Mouse (Mus musculus) adrenal gland, postnatal 4 days (tissue): ENCODE data around the gene Zcchc7. TPM values are rescaled to one million over a fixed set of nuclear protein-coding genes. Genes with fewer than 3 reads are reported as not detected.
A peak's percentile ranks its signal among the peaks of the same experiment; 100 is the strongest.

Experiments used
- DNase-seq, 2 experiments: peaks; one replicate each; pipeline ENCODE4 v3.0.0; 2021 to 2022; ENCODE audit warnings: low spot score in 2 of 2, mixed read lengths in 2 of 2
- total RNA-seq, 2 experiments: library from RNA; stranded (reverse); gene quantifications; 2 replicates each; pipeline ENCODE4 v1.2.3; 2021

The Zcchc7 gene
- total RNA-seq, 2 experiments from 2014 or later = 49.1 to 53.2 TPM

GRCm38 (mm10) chr4:44953041-44953440 lies 197.4 kb downstream of the Zcchc7 start:
- DNase-seq = no peak

- no peak for DNase-seq
Observed at GRCm38 (mm10) chr4:44958776-44959175, 203.1 kb downstream of the Zcchc7 start.

GRCm38 (mm10) chr4:44959220-44959619 lies 203.5 kb downstream of the Zcchc7 start:
- no peak for DNase-seq

GRCm38 (mm10) chr4:44963156-44963555 lies 207.5 kb downstream of the Zcchc7 start:
- DNase-seq = no peak

GRCm38 (mm10) chr4:44965175-44965574 lies 209.5 kb downstream of the Zcchc7 start:
- DNase-seq = no peak

GRCm38 (mm10) chr4:44965736-44966135 lies 210.1 kb downstream of the Zcchc7 start:
- no peak for DNase-seq

- DNase-seq = no peak
Observed at GRCm38 (mm10) chr4:44967402-44967801, 211.7 kb downstream of the Zcchc7 start.

GRCm38 (mm10) chr4:44970056-44970455 lies 214.4 kb downstream of the Zcchc7 start:
- DNase-seq = no peak

- DNase-seq = no peak
Observed at GRCm38 (mm10) chr4:44970612-44971110, 215.0 kb downstream of the Zcchc7 start.

GRCm38 (mm10) chr4:44973450-44973849 lies 217.8 kb downstream of the Zcchc7 start:
- peak; percentile 74 to 88 for DNase-seq

GRCm38 (mm10) chr4:44973871-44974270 lies 218.2 kb downstream of the Zcchc7 start:
- no peak for DNase-seq

- DNase-seq = no peak
Observed at GRCm38 (mm10) chr4:44974331-44974730, 218.7 kb downstream of the Zcchc7 start.

GRCm38 (mm10) chr4:44976026-44976615 lies 220.4 kb downstream of the Zcchc7 start:
- no peak for DNase-seq

- no peak for DNase-seq
Observed at GRCm38 (mm10) chr4:44976921-44977710, 221.4 kb downstream of the Zcchc7 start.

GRCm38 (mm10) chr4:44978175-44978574 lies 222.5 kb downstream of the Zcchc7 start:
- DNase-seq = no peak

GRCm38 (mm10) chr4:44979794-44980338 lies 224.2 kb downstream of the Zcchc7 start:
- DNase-seq = no peak

- peak; percentile 82 to 83 for DNase-seq
Observed at GRCm38 (mm10) chr4:44981280-44981973, 225.8 kb downstream of the Zcchc7 start, which contains the start of gene Grhpr. Gene Grhpr (plus strand): TSS chr4:44981395.
